Mouse (Mus musculus) neural tube, embryonic 13.5 days (tissue): Measurements from ENCODE around the gene Cela3b. TPM values are rescaled to one million over a fixed set of nuclear protein-coding genes. Genes with fewer than 3 reads are reported as not detected.
"Not testable (repeated sequence)": the region's sequence is repeated elsewhere in the genome, so short reads cannot be mapped to it uniquely, and the experiment has no call there.

Source experiments
- ATAC-seq: fragments of 200-750 bp; cut with Nextera tagmentation; 2 replicates; pipeline ENCODE4 v1.8.0; 2017; ENCODE audit warnings: low read depth, mild to moderate bottlenecking, moderate TSS enrichment, moderate library complexity
- H3K27ac ChIP-seq: fragments of 300-500 bp; sonication (generic); replicated peaks from 2 replicates; pipeline ENCODE4 v1.5.1; 2015; ENCODE audit warnings: moderate library complexity, mild to moderate bottlenecking, inconsistent platforms
- H3K27me3 ChIP-seq: fragments of 300-500 bp; sonication (generic); 2 replicates; pipeline ENCODE4 v1.6.1; 2015; ENCODE audit warnings: mild to moderate bottlenecking, inconsistent platforms
- H3K36me3 ChIP-seq: fragments of 300-500 bp; sonication (generic); 2 replicates; pipeline ENCODE4 v1.6.1; 2015; ENCODE audit warnings: mild to moderate bottlenecking, inconsistent platforms
- H3K4me1 ChIP-seq: fragments of 300-500 bp; sonication (generic); replicated peaks from 2 replicates; pipeline ENCODE4 v1.6.1; 2015; ENCODE audit warnings: inconsistent platforms
- H3K4me2 ChIP-seq: fragments of 300-500 bp; sonication (generic); 2 replicates; pipeline ENCODE4 v1.6.1; 2015; ENCODE audit warnings: inconsistent platforms, mild to moderate bottlenecking, moderate library complexity
- H3K4me3 ChIP-seq: fragments of 300-500 bp; sonication (generic); 2 replicates; pipeline ENCODE4 v1.5.1; 2015; ENCODE audit warnings: mild to moderate bottlenecking, inconsistent platforms
- H3K9ac ChIP-seq: fragments of 300-500 bp; sonication (generic); 2 replicates; pipeline ENCODE4 v1.6.1; 2015; ENCODE audit warnings: moderate library complexity, mild to moderate bottlenecking, inconsistent platforms
- H3K9me3 ChIP-seq: fragments of 300-500 bp; sonication (generic); 2 replicates; pipeline ENCODE4 v1.6.1; 2016; ENCODE audit warnings: inconsistent platforms
- WGBS: fragments of 180-500 bp; shearing (Covaris S2); methylation state at CpG from one replicate; pipeline ENCODE4 v1.1.7; 2015; 5-methylcytosine and 5-hydroxymethylcytosine counted together
- polyA plus RNA-seq: library from polyadenylated mRNA; unstranded; fragments of >200 nt; fragmentation: Nextera tagmentation; extraction: Ambion mirVana; gene quantifications from 2 replicates; pipeline ENCODE4 v1.2.1, GENCODE M21; 2015

Gene Cela3b
- polyA plus RNA-seq, 1 experiment from 2014 or later, result not detected

GRCm38 (mm10) chr4:137445881-137446280 lies 15.5 kb upstream of the Cela3b start:
- Histone ChIP-seq H3K27me3 (no peaks in the 10 kb centered on the region), H3K4me2 (no peak overlapping the region), H3K27ac (no peak overlapping the region), H3K9me3 (no peaks in the 10 kb centered on the region), H3K4me1 (peaks cover 16% of the 10 kb centered on the region), H3K36me3 (no peaks in the 10 kb centered on the region), H3K9ac (no peak overlapping the region), H3K4me3 (no peak overlapping the region)
- ATAC-seq, result no peak
- 90% methylated on average over 4 of the region's 4 CpGs for WGBS

- 35% methylated on average over 5 of the region's 5 CpGs for WGBS
- H3K4me2 ChIP-seq, result no peak overlapping the region
- ATAC-seq, result no peak; the same call in 1 of the 2 replicates
- no peak overlapping the region for H3K4me3 ChIP-seq
- H3K27me3 ChIP-seq, result no peaks in the 10 kb centered on the region
- H3K36me3 ChIP-seq, result no peaks in the 10 kb centered on the region
- peaks cover 10% of the 10 kb centered on the region for H3K4me1 ChIP-seq
- no peak overlapping the region for H3K27ac ChIP-seq
- H3K9ac ChIP-seq, result no peak overlapping the region
- no peaks in the 10 kb centered on the region for H3K9me3 ChIP-seq
These were observed 13.3 kb upstream of the Cela3b start for GRCm38 (mm10) chr4:137443625-137444024.

- no peaks in the 10 kb centered on the region for H3K4me1 ChIP-seq
- H3K27ac ChIP-seq, result no peak overlapping the region
- H3K9ac ChIP-seq, result no peak overlapping the region
- 82% methylated on average over 4 of the region's 4 CpGs for WGBS
- H3K36me3 ChIP-seq, result no peaks in the 10 kb centered on the region
- no peak overlapping the region for H3K4me3 ChIP-seq
- no peaks in the 10 kb centered on the region for H3K9me3 ChIP-seq
- H3K4me2 ChIP-seq, result no peak overlapping the region
- no peaks in the 10 kb centered on the region for H3K27me3 ChIP-seq
- no peak for ATAC-seq
These were observed 11.0 kb upstream of the Cela3b start for GRCm38 (mm10) chr4:137441332-137441731.

- H3K9me3 ChIP-seq, result no peaks in the 10 kb centered on the region
- H3K27ac ChIP-seq, result no peak overlapping the region
- H3K4me3 ChIP-seq, result no peak overlapping the region
- no peaks in the 10 kb centered on the region for H3K36me3 ChIP-seq
- ATAC-seq, result no peak
- H3K27me3 ChIP-seq, result no peaks in the 10 kb centered on the region
- no peak overlapping the region for H3K9ac ChIP-seq
- H3K4me2 ChIP-seq, result no peak overlapping the region
- H3K4me1 ChIP-seq, result no peaks in the 10 kb centered on the region
- 90% methylated on average over 8 of the region's 8 CpGs for WGBS
These were observed 8.5 kb upstream of the Cela3b start for GRCm38 (mm10) chr4:137438842-137439241.

GRCm38 (mm10) chr4:137436979-137437669 lies 6.8 kb upstream of the Cela3b start:
- H3K4me3 ChIP-seq, result no peak overlapping the region
- H3K4me1 ChIP-seq, result no peaks in the 10 kb centered on the region
- no peaks in the 10 kb centered on the region for H3K9me3 ChIP-seq
- H3K27ac ChIP-seq, result no peak overlapping the region
- no peak overlapping the region for H3K4me2 ChIP-seq
- ATAC-seq, result no peak
- no peaks in the 10 kb centered on the region for H3K27me3 ChIP-seq
- no peak overlapping the region for H3K9ac ChIP-seq
- 87% methylated on average over 8 of the region's 8 CpGs for WGBS
- no peaks in the 10 kb centered on the region for H3K36me3 ChIP-seq

GRCm38 (mm10) chr4:137432700-137433550 lies 2.6 kb upstream of the Cela3b start:
- not testable (repeated sequence) for H3K9me3 ChIP-seq, H3K9ac ChIP-seq, H3K27ac ChIP-seq, H3K4me3 ChIP-seq, ATAC-seq, H3K4me1 ChIP-seq, H3K27me3 ChIP-seq, H3K4me2 ChIP-seq, H3K36me3 ChIP-seq
- 84% methylated on average over 10 of the region's 10 CpGs for WGBS

GRCm38 (mm10) chr4:137417712-137418564 lies 12.4 kb downstream of the Cela3b start:
- Histone ChIP-seq H3K27ac (no peak overlapping the region), H3K4me3 (no peak overlapping the region), H3K9me3 (no peaks in the 10 kb centered on the region), H3K36me3 (no peaks in the 10 kb centered on the region), H3K9ac (no peak overlapping the region), H3K4me2 (no peak overlapping the region), H3K4me1 (no peaks in the 10 kb centered on the region), H3K27me3 (no peaks in the 10 kb centered on the region)
- no peak for ATAC-seq
- 79% methylated on average over 11 of the region's 11 CpGs for WGBS

GRCm38 (mm10) chr4:137414936-137415335 lies 15.4 kb downstream of the Cela3b start:
- H3K27me3 ChIP-seq, result no peaks in the 10 kb centered on the region
- H3K4me1 ChIP-seq, result no peaks in the 10 kb centered on the region
- no peak overlapping the region for H3K4me2 ChIP-seq
- H3K9ac ChIP-seq, result no peak overlapping the region
- no peak overlapping the region for H3K27ac ChIP-seq
- no peaks in the 10 kb centered on the region for H3K36me3 ChIP-seq
- no peaks in the 10 kb centered on the region for H3K9me3 ChIP-seq
- no peak overlapping the region for H3K4me3 ChIP-seq
- 66% methylated on average over 1 of the region's 1 CpGs for WGBS
- ATAC-seq, result no peak

GRCm38 (mm10) chr4:137412185-137412709 lies 18.1 kb downstream of the Cela3b start:
- WGBS, result 87% methylated on average over 7 of the region's 7 CpGs
- H3K27me3 ChIP-seq, H3K4me3 ChIP-seq, H3K4me2 ChIP-seq, ATAC-seq, H3K4me1 ChIP-seq, H3K9ac ChIP-seq, H3K27ac ChIP-seq, H3K9me3 ChIP-seq, H3K36me3 ChIP-seq: not testable (repeated sequence)

- Histone ChIP-seq H3K9ac (no peak within 1 kb of the TSS), H3K4me1 (no peaks in the 10 kb centered on the region), H3K36me3 (no peaks in the 10 kb centered on the region), H3K27me3 (no peaks in the 10 kb centered on the region), H3K4me2 (no peak within 1 kb of the TSS), H3K9me3 (no peaks in the 10 kb centered on the region), H3K4me3 (no peak within 1 kb of the TSS), H3K27ac (no peak within 1 kb of the TSS)
- no peak for ATAC-seq
- 92% methylated on average over 5 of the region's 5 CpGs for WGBS
These were observed 20.6 kb downstream of the Cela3b start, which contains the start of gene Cela3a for GRCm38 (mm10) chr4:137409691-137410090. Cela3a (minus strand) TSS chr4:137409791.

GRCm38 (mm10) chr4:137405571-137405970 lies 24.8 kb downstream of the Cela3b start:
- Histone ChIP-seq H3K27ac (no peak overlapping the region), H3K4me3 (no peak overlapping the region)

More at GRCm38 (mm10) chr4:137405571-137405970, 24.8 kb downstream of the Cela3b start:
- WGBS, result 95% methylated on average over 3 of the region's 3 CpGs
- Histone ChIP-seq H3K4me2 (no peak overlapping the region), H3K9me3 (no peaks in the 10 kb centered on the region), H3K9ac (no peak overlapping the region), H3K27me3 (no peaks in the 10 kb centered on the region), H3K36me3 (no peaks in the 10 kb centered on the region), H3K4me1 (no peaks in the 10 kb centered on the region)
- ATAC-seq, result no peak
